Mouse (Mus musculus) intestine, embryonic 16.5 days (tissue): ENCODE results near the gene Plk1. TPM values are rescaled to one million over a fixed set of nuclear protein-coding genes. Genes with fewer than 3 reads are reported as not detected.

Experiments
- ATAC-seq: fragments of 200-750 bp; cut with Nextera tagmentation; 2 replicates; pipeline ENCODE4 v1.8.0; 2017; ENCODE audit warnings: moderate TSS enrichment, moderate library complexity
- H3K27ac ChIP-seq: fragments of 300-500 bp; sonication (generic); 2 replicates; pipeline ENCODE4 v1.5.1; 2014; ENCODE audit warnings: mild to moderate bottlenecking, low read length
- H3K27me3 ChIP-seq: fragments of 300-500 bp; sonication (generic); replicated peaks from 2 replicates; pipeline ENCODE4 v1.6.1; 2014; ENCODE audit warnings: low read length, control low read depth, mixed read lengths; ENCODE audit not compliant: control insufficient read depth, insufficient read depth
- H3K36me3 ChIP-seq: fragments of 300-500 bp; sonication (generic); 2 replicates; pipeline ENCODE4 v1.6.1; 2014; ENCODE audit warnings: low read length, control low read depth; ENCODE audit not compliant: control insufficient read depth, insufficient read depth
- H3K4me1 ChIP-seq: fragments of 300-500 bp; sonication (generic); 2 replicates; pipeline ENCODE4 v1.6.1; 2014; ENCODE audit warnings: low read length, control low read depth, mixed read lengths; ENCODE audit not compliant: control insufficient read depth, insufficient read depth
- H3K4me2 ChIP-seq: fragments of 300-500 bp; sonication (generic); 2 replicates; pipeline ENCODE4 v1.6.1; 2014; ENCODE audit warnings: low read depth, low read length, control low read depth
- H3K4me3 ChIP-seq: fragments of 300-500 bp; sonication (generic); 2 replicates; pipeline ENCODE4 v1.5.1; 2014; ENCODE audit warnings: mild to moderate bottlenecking, low read length
- H3K9ac ChIP-seq: fragments of 300-500 bp; sonication (generic); 2 replicates; pipeline ENCODE4 v1.6.1; 2014; ENCODE audit warnings: low read depth, low read length
- H3K9me3 ChIP-seq: fragments of 300-500 bp; sonication (generic); 2 replicates; pipeline ENCODE4 v1.6.1; 2016; ENCODE audit warnings: low read length, control low read depth; ENCODE audit not compliant: control insufficient read depth
- WGBS: fragments of 180-500 bp; shearing (Covaris S2); extraction: QIAGEN DNeasy Blood & Tissue Kit; methylation state at CpG from one replicate; pipeline ENCODE4 v1.1.7; 2014; 5-methylcytosine and 5-hydroxymethylcytosine counted together
- polyA plus RNA-seq: library from polyadenylated mRNA; unstranded; fragments of >200 nt; fragmentation: Nextera tagmentation; extraction: Ambion mirVana; gene quantifications from 2 replicates; pipeline ENCODE4 v1.2.1, GENCODE M21; 2015

Gene Plk1
- polyA plus RNA-seq, 1 experiment from 2014 or later, result 117 TPM

DNA sequence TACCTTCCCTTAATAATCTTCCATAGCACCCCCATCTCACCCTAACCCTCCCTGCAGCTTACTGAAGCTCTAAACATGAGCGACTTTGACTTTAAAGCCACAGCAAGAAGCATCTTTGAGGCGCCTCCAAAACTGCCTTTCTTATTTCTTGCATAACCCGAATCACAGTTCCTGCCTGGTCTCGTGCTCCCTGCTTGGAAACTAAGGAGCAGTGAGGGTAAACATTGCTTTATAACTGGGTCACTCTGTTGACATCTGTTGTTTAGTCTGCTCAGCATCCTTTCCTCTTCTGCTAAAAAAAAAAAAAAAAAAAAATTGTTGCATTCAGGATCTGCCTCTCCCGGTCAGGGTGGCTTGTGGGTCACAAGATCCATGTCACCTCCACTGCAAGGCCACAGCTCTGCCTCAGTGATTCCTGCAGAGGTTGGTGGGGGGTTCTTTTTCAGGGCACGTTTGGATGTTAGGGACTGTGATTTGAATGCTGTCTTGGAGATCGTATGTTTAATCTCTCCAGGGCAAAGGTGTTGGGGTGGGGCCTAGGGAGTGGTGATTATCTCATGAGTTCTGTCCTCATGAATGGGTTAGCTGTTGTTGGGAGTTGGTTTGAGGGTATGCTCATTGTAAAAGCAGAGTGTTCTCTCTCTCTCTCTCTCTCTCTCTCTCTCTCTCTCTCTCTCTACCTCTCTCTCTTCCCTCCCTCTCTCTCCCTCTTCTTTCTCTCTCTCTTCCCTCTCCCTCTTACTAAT is 49.2 kb downstream of the Plk1 start:
- ATAC-seq, result peak; percentile 76
- peak overlapping the region; percentile 37; the same call in 1 of the 2 replicates for H3K27ac ChIP-seq
- no peaks in the 10 kb centered on the region for H3K27me3 ChIP-seq
- H3K4me2 ChIP-seq, result no peak overlapping the region
- 26% methylated on average over 7 of the region's 7 CpGs for WGBS
- H3K9ac ChIP-seq, result no peak overlapping the region
- H3K4me3 ChIP-seq, result no peak overlapping the region
- H3K36me3 ChIP-seq, result no peaks in the 10 kb centered on the region
- no peaks in the 10 kb centered on the region for H3K9me3 ChIP-seq
- H3K4me1 ChIP-seq, result 0 out of 2 replicates have a peak, but pooled peaks cover 5% of the 10 kb centered on the region

DNA sequence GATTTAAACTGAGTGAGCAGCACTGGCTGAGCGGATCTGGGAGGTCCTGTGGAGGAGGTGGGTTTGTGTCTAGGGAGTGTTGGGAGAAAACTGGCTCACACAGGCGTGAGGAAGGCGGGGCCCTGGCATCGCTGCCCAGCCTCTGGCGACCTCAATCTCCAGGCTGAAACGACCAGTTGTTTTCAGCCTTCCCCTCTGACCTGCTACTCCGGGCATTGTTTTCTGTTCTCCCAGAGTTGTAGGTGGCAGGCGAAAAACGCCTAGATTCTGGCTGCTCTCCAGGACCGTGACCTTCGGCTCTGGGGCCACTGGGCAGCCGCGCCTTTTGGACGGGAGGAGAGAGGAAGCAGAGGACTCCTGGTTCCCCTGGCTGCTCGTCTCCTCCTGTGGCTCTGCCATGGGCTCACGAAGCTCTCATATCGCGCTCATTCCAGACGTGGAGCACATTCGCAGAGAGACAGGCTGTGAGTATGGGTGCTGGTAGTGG is 60.1 kb downstream of the Plk1 start, which contains the start of gene Chp2:
Gene Chp2 (plus strand): TSS at position 182 of the 487 bp plus-strand sequence.
- Histone ChIP-seq H3K4me2 (peak within 1 kb of the TSS; percentile 55), H3K27ac (no peak within 1 kb of the TSS; the same call in 1 of the 2 replicates), H3K9me3 (no peaks in the 10 kb centered on the region), H3K36me3 (no peaks in the 10 kb centered on the region), H3K27me3 (no peaks in the 10 kb centered on the region), H3K9ac (peak within 1 kb of the TSS; percentile 58), H3K4me3 (peak within 1 kb of the TSS; percentile 30), H3K4me1 (peaks cover 3% of the 10 kb centered on the region; the same call in 1 of the 2 replicates)
- peak; percentile 66 for ATAC-seq
- WGBS, result 20% methylated on average over 20 of the region's 20 CpGs

Other genes with a start within 250 kb of the Plk1 start
- 22.1 and 25.6 TPM in 2 replicates for gene Cog7, start 177.7 kb upstream of the Plk1 start, polyA plus RNA-seq
- gene Gga2, start 138.2 kb upstream of the Plk1 start, polyA plus RNA-seq, result 118 and 132 TPM in 2 replicates
- 39.5 and 45.3 TPM in 2 replicates for gene Ubfd1, start 92.3 kb upstream of the Plk1 start, polyA plus RNA-seq
- 19.4 and 20.7 TPM in 2 replicates for gene Ears2, start 92.2 kb upstream of the Plk1 start, polyA plus RNA-seq
- gene Ndufab1, start 57.6 kb upstream of the Plk1 start, polyA plus RNA-seq, result 981 and 993 TPM in 2 replicates
- gene Palb2, start 26.5 kb upstream of the Plk1 start, polyA plus RNA-seq, result 9.1 and 10.8 TPM in 2 replicates
- 117 and 122 TPM in 2 replicates for gene Dctn5, start 26.4 kb upstream of the Plk1 start, polyA plus RNA-seq
- gene Ern2, start 26.8 kb downstream of the Plk1 start, polyA plus RNA-seq, result 8.5 and 9.4 TPM in 2 replicates
- gene Chp2, start 60.1 kb downstream of the Plk1 start, polyA plus RNA-seq, result 9.6 and 10.1 TPM in 2 replicates
- gene Prkcb, start 129.3 kb downstream of the Plk1 start, polyA plus RNA-seq, result 4.1 and 7.2 TPM in 2 replicates